Mouse (Mus musculus): ENCODE measurements around the gene Hipk3.

DNA sequence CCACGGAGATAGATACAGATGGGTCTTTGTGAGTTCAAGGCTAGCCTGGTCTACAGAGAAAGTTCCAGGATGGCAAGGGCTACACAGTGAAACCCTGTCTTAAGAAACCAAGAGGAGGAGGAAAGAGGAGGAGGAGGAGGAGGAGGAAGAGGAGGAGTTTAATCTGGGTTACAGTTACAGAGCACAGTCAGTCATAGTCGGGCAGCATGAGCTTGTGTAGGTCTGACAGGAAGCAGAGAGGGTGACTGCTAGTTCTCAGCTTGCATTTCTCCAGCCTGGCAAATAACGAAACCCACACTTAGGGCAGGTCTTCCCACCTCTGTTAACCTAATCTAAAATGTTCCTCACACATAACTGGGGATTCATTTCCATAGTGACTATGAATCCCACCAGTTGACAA, 32.3 kb upstream of the Hipk3 start:
- TF ChIP-seq CTCF (IDR thresholded peaks at IDR 0.05; ENCODE audit: low read depth, low read length) (no peak), GATA2 (IDR thresholded peaks at IDR 0.05; ENCODE audit: borderline replicate concordance, low read depth, low read length) (no peak), GATA1 (IDR thresholded peaks at IDR 0.05; ENCODE audit: borderline replicate concordance, low read length) (no peak)

Data from G1E (cell line).